Mouse (Mus musculus) 416B (cell line): ENCODE results near the gene Mboat7.

ENCODE experiments used
- DNase-seq: peaks from one replicate; pipeline ENCODE4 v3.0.0; 2011; ENCODE audit warnings: low read depth

Gene Mboat7

GRCm38 (mm10) chr7:3692382-3692986, 839 bp downstream of the Mboat7 start, which contains the start of gene Tsen34:
TSS of gene Tsen34 (plus strand) at chr7:3692863.
- DNase-seq = no peak

- peak; percentile 78 for DNase-seq
Observed at GRCm38 (mm10) chr7:3691919-3692318, 1.4 kb downstream of the Mboat7 start.

- DNase-seq = no peak
Observed at GRCm38 (mm10) chr7:3685400-3686187, 7.7 kb downstream of the Mboat7 start.

GRCm38 (mm10) chr7:3684698-3685097, 8.6 kb downstream of the Mboat7 start:
- no peak for DNase-seq

GRCm38 (mm10) chr7:3683908-3684550, 9.3 kb downstream of the Mboat7 start:
- no peak for DNase-seq

GRCm38 (mm10) chr7:3677342-3677741, 16.0 kb downstream of the Mboat7 start, which contains the start of gene Tmc4:
TSS of gene Tmc4 (minus strand) at chr7:3677553.
- no peak for DNase-seq

GRCm38 (mm10) chr7:3676371-3676770, 17.0 kb downstream of the Mboat7 start:
- no peak for DNase-seq

GRCm38 (mm10) chr7:3675228-3675548, 18.1 kb downstream of the Mboat7 start:
- DNase-seq = no peak

GRCm38 (mm10) chr7:3674507-3675227, 18.7 kb downstream of the Mboat7 start:
- peak; percentile 80 for DNase-seq

GRCm38 (mm10) chr7:3666921-3667391, 26.4 kb downstream of the Mboat7 start:
- DNase-seq = peak; percentile 79

- peak; percentile 99 for DNase-seq
Observed at GRCm38 (mm10) chr7:3665215-3666114, 27.9 kb downstream of the Mboat7 start, which contains the start of gene Leng1. TSS of gene Leng1 (minus strand) at chr7:3665840.

GRCm38 (mm10) chr7:3664524-3665214, 28.7 kb downstream of the Mboat7 start:
- DNase-seq = peak; percentile 55

- DNase-seq = no peak
Observed at GRCm38 (mm10) chr7:3658578-3658977, 34.7 kb downstream of the Mboat7 start.

GRCm38 (mm10) chr7:3656966-3657365, 36.4 kb downstream of the Mboat7 start:
- DNase-seq = no peak

GRCm38 (mm10) chr7:3646641-3647040, 46.7 kb downstream of the Mboat7 start:
- no peak for DNase-seq

- peak; percentile 49 for DNase-seq
Observed at GRCm38 (mm10) chr7:3646188-3646587, 47.1 kb downstream of the Mboat7 start.

- DNase-seq = no peak
Observed at GRCm38 (mm10) chr7:3645488-3646025, 47.8 kb downstream of the Mboat7 start.

- peak; percentile 100 for DNase-seq
Observed at GRCm38 (mm10) chr7:3644672-3645487, 48.4 kb downstream of the Mboat7 start, which contains the start of gene Cnot3. TSS of gene Cnot3 (plus strand) at chr7:3645268.

GRCm38 (mm10) chr7:3644348-3644671, 49.0 kb downstream of the Mboat7 start:
- no peak for DNase-seq
